Mouse (Mus musculus): ENCODE results near the gene Bex6. TPM values are rescaled to one million over a fixed set of nuclear protein-coding genes. Genes with fewer than 3 reads are reported as not detected.
"Not testable (repeated sequence)": the region's sequence is repeated elsewhere in the genome, so short reads cannot be mapped to it uniquely, and the experiment has no call there.

The Bex6 gene
- polyA plus RNA-seq, 1 experiment = not detected

DNA sequence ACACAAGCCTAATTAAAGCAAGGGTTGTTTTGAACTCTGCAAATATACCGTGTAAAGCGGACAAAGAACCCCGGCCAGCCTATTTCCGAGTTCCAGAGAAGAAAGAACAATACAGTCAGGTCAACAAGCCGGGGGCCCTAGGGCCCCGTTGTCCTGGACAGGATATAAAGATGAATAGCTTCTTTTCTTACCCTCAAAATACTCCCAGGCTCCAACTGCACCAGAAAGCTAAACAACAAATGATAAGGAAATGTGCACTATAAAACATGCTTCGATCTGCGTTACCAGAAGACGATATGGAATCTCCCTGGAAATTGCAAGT is 21.3 kb downstream of the Bex6 start:
- no peak overlapping the region for H3K4me3 ChIP-seq (ENCODE audit: insufficient read depth, low read length)
- no peak overlapping the region for H3K27ac ChIP-seq (ENCODE audit: insufficient read depth, low read length)
- no peak for TF ChIP-seq POLR2A (IDR thresholded peaks at IDR 0.05; ENCODE audit: low read depth, low read length)
- TF ChIP-seq CTCF (IDR thresholded peaks at IDR 0.05; ENCODE audit: borderline replicate concordance, insufficient read depth, low read length) = no peak
- H3K4me1 ChIP-seq (ENCODE audit: control insufficient read depth, insufficient read depth, low read length) = no peaks in the 10 kb centered on the region

DNA sequence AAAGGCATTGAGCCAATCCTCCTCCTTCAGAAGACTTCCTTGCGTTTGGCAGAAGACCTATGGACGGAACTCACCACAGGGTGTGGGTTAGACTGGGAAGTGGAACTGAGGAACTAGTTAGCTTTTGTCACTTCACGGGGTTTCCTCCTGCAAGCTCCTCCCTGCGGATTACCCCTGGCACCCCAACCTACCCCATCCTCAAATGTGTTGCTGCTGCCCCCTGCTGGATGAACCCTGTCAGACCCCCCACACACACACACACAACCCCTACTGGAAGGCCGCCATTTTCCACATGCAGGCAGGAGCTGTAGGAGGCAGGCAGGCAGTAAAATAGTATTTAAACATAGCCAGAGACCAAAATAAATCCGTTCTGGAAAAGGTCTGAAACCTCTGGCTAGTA is 23.1 kb downstream of the Bex6 start:
- no peaks in the 10 kb centered on the region for H3K4me1 ChIP-seq (ENCODE audit: control insufficient read depth, insufficient read depth, low read length)
- TF ChIP-seq POLR2A (IDR thresholded peaks at IDR 0.05; ENCODE audit: low read depth, low read length) (no peak), CTCF (IDR thresholded peaks at IDR 0.05; ENCODE audit: borderline replicate concordance, insufficient read depth, low read length) (no peak)
- no peak overlapping the region for H3K4me3 ChIP-seq (ENCODE audit: insufficient read depth, low read length)
- H3K27ac ChIP-seq (ENCODE audit: insufficient read depth, low read length) = no peak overlapping the region

DNA sequence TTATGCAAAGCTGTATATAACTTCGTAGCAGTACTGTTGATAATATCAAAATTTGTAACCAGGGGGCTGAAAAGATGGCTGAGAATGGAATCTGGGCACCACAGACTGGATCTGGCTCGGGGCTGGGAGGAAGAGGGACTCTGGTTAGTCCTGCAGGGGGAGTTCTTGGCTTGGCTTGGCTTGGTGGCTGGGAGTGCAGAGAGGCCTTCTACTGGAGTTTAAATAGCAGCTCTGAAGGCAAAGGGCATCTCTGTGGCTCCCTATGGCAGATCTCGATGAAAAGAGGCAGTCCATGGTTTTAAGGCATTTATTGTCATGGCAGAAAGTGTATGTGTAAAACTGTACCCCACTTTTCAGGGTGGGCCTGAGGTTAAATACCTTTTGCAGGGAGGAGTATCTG is 25.3 kb downstream of the Bex6 start:
- Histone ChIP-seq H3K4me1 (ENCODE audit: control insufficient read depth, insufficient read depth, low read length) (no peaks in the 10 kb centered on the region), H3K27ac (ENCODE audit: insufficient read depth, low read length) (no peak overlapping the region), H3K4me3 (ENCODE audit: insufficient read depth, low read length) (no peak overlapping the region)
- TF ChIP-seq CTCF (IDR thresholded peaks at IDR 0.05; ENCODE audit: borderline replicate concordance, insufficient read depth, low read length) (no peak), POLR2A (IDR thresholded peaks at IDR 0.05; ENCODE audit: low read depth, low read length) (no peak)

DNA sequence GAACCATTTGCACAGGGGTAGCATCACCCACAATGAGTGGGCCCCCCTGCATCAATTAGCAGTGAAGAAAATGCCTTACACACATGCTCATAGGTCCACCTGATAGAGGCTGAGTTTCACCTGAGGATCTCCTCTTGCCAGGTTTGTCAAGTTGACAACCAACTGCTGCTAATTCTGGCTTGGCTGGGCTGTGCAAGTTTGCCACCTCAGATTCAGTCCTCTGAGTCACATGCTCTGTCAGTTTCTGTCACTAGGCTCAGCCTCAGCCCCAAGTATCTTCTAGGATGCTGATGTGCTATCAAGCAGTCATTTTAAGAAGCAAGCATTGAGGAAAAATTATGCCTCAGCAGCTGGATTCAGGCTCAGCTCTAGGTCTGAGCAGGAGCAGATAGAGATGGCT is 34.5 kb downstream of the Bex6 start:
- TF ChIP-seq CTCF (IDR thresholded peaks at IDR 0.05; ENCODE audit: borderline replicate concordance, insufficient read depth, low read length) (no peak), POLR2A (IDR thresholded peaks at IDR 0.05; ENCODE audit: low read depth, low read length) (no peak)
- no peak overlapping the region for H3K4me3 ChIP-seq (ENCODE audit: insufficient read depth, low read length)
- H3K27ac ChIP-seq (ENCODE audit: insufficient read depth, low read length) = no peak overlapping the region
- H3K4me1 ChIP-seq (ENCODE audit: control insufficient read depth, insufficient read depth, low read length) = no peaks in the 10 kb centered on the region

DNA sequence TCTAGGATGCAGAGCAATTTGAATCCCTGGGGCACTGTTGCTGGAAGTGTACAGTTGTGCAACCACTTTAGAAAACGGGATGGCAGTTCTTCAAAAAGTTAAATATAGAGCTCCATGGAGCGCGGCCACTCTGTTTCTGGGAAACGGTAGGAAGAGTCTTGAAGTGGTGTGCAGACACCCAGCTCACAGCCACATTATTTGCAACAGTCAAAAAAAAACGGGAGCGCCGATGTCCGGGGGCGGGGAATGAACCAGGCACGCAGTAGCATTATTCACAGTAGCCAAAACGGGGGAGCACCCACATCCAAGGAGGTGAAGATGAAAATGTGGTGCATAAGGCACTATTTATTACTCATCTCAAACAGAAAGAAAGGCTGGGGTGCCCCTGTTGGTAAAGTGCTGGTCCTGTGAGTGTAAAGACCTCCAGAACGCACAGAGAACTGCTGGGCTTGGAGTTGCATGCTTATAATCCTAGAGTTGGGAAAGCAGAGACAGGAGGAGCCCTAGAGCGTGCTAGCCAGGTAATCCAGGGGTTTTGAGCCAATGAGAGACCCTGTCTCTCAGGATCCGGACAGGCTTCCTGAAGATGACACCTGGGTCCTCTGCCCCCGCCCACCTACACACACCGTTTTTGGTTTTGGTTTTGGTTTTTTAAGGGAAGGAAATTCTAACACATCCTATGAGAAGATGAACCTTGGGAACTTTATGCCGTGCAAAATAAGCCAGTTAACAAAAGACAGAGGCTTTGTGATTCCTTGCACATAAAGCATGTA is 35.4 kb downstream of the Bex6 start:
- Histone ChIP-seq H3K27ac (ENCODE audit: insufficient read depth, low read length) (no peak overlapping the region), H3K4me3 (ENCODE audit: insufficient read depth, low read length) (no peak overlapping the region), H3K4me1 (ENCODE audit: control insufficient read depth, insufficient read depth, low read length) (no peaks in the 10 kb centered on the region)
- no peak for TF ChIP-seq POLR2A (IDR thresholded peaks at IDR 0.05; ENCODE audit: low read depth, low read length)

DNA sequence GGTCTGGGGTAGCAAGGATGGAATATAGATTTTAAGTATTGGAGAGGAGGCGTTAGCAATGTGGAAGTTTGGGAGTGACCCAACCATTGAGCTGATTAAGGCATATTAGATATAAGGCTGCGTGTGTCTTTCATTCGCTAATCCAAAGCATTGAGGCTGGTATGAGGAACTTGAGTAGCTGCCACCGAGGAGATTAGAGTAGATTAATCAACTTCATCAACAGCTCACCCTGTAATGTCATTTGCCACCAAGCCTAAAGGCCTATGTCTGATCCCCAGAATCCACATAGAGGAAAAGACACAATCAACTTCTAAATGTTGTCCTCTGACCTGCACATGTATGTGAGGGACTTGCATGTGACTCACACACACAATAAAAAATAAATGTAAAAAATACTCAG is 42.2 kb downstream of the Bex6 start:
- Histone ChIP-seq H3K27ac (ENCODE audit: insufficient read depth, low read length) (no peak overlapping the region), H3K4me1 (ENCODE audit: control insufficient read depth, insufficient read depth, low read length) (no peaks in the 10 kb centered on the region), H3K4me3 (ENCODE audit: insufficient read depth, low read length) (no peak overlapping the region)
- TF ChIP-seq POLR2A (IDR thresholded peaks at IDR 0.05; ENCODE audit: low read depth, low read length) (no peak), CTCF (IDR thresholded peaks at IDR 0.05; ENCODE audit: borderline replicate concordance, insufficient read depth, low read length) (no peak)

DNA sequence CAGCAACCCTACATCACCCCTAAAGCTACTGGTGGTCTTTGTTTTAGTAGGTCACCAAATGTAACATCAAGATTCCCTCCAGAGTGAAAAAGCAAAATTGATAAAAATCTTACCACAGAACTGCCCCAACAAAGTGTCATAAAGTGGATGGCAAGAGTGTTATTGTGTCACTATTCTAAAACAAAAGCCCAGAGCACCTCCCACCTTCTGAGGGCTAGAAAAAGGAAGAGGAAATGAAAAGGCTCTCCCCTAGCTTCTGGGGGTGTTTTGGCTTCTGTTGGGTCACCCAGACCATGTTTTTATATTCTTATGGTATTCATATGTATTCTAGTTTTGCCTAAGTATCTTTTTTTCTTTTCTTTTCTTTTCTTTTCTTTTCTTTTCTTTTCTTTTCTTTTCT is 42.8 kb downstream of the Bex6 start:
- Histone ChIP-seq H3K27ac (ENCODE audit: insufficient read depth, low read length) (no peak overlapping the region), H3K4me3 (ENCODE audit: insufficient read depth, low read length) (no peak overlapping the region), H3K4me1 (ENCODE audit: control insufficient read depth, insufficient read depth, low read length) (no peaks in the 10 kb centered on the region)
- TF ChIP-seq CTCF (IDR thresholded peaks at IDR 0.05; ENCODE audit: borderline replicate concordance, insufficient read depth, low read length) (no peak), POLR2A (IDR thresholded peaks at IDR 0.05; ENCODE audit: low read depth, low read length) (no peak)

DNA sequence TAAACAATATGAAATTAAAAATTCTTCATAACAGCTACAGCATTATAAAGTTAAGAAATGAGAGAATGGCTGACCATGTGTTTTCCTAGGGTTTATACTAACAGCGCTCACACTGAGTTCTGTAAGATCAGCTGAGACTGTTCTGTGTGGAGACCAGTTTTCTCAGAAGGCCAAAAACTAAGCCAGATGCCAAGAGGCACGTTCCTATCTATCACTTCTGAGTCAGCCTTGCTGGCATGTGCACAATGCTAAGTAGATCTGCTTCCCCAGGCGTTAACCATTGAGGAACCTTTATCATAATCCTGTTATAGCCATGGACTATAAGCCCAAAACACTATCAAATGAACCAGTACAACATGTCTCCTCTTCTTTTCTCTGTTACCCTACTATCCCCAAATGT is 52.4 kb downstream of the Bex6 start:
- not testable (repeated sequence) for H3K4me3 ChIP-seq (ENCODE audit: insufficient read depth, low read length); H3K4me1 ChIP-seq (ENCODE audit: control insufficient read depth, insufficient read depth, low read length); H3K27ac ChIP-seq (ENCODE audit: insufficient read depth, low read length)

Other genes with a start within 250 kb of the Bex6 start
- gene Pigz, start 246.0 kb upstream of the Bex6 start, polyA plus RNA-seq (2011; ENCODE audit: insufficient read length, low read depth, missing spikeins) = not detected in 2 replicates
- 16.8 and 19.0 TPM in 2 replicates for gene 0610012G03Rik, start 231.3 kb upstream of the Bex6 start, polyA plus RNA-seq (2011; ENCODE audit: insufficient read length, low read depth, missing spikeins)
- gene Ncbp2, start 231.3 kb upstream of the Bex6 start, polyA plus RNA-seq (2011; ENCODE audit: insufficient read length, low read depth, missing spikeins) = 73.8 and 91.5 TPM in 2 replicates
- 54.9 and 72.1 TPM in 2 replicates for gene Senp5, start 176.5 kb upstream of the Bex6 start, polyA plus RNA-seq (2011; ENCODE audit: insufficient read length, low read depth, missing spikeins)
- 61.3 and 61.4 TPM in 2 replicates for gene Pak2, start 100.5 kb upstream of the Bex6 start, polyA plus RNA-seq (2011; ENCODE audit: insufficient read length, low read depth, missing spikeins)
- gene Pigx, start 80.1 kb upstream of the Bex6 start, polyA plus RNA-seq (2011; ENCODE audit: insufficient read length, low read depth, missing spikeins) = 53.3 and 54.0 TPM in 2 replicates
- 9.2 and 10.9 TPM in 2 replicates for gene Cep19, start 80.0 kb upstream of the Bex6 start, polyA plus RNA-seq (2011; ENCODE audit: insufficient read length, low read depth, missing spikeins)
- 0.60 TPM in 1 of 2 replicates, not detected in the other for gene Nrros, start 14.2 kb upstream of the Bex6 start, polyA plus RNA-seq (2011; ENCODE audit: insufficient read length, low read depth, missing spikeins)
- gene Fbxo45, start 67.3 kb downstream of the Bex6 start, polyA plus RNA-seq (2011; ENCODE audit: insufficient read length, low read depth, missing spikeins) = 12.4 and 16.1 TPM in 2 replicates
- 11.1 and 11.3 TPM in 2 replicates for gene Wdr53, start 67.4 kb downstream of the Bex6 start, polyA plus RNA-seq (2011; ENCODE audit: insufficient read length, low read depth, missing spikeins)
- not detected in 2 replicates for gene Smco1, start 91.6 kb downstream of the Bex6 start, polyA plus RNA-seq (2011; ENCODE audit: insufficient read length, low read depth, missing spikeins)
- gene Rnf168, start 97.6 kb downstream of the Bex6 start, polyA plus RNA-seq (2011; ENCODE audit: insufficient read length, low read depth, missing spikeins) = 20.2 and 27.4 TPM in 2 replicates
- 36.6 and 37.7 TPM in 2 replicates for gene Ubxn7, start 152.4 kb downstream of the Bex6 start, polyA plus RNA-seq (2011; ENCODE audit: insufficient read length, low read depth, missing spikeins)
- gene Tm4sf19, start 220.7 kb downstream of the Bex6 start, polyA plus RNA-seq (2011; ENCODE audit: insufficient read length, low read depth, missing spikeins) = not detected in 2 replicates
- gene Tctex1d2, start 239.9 kb downstream of the Bex6 start, polyA plus RNA-seq (2011; ENCODE audit: insufficient read length, low read depth, missing spikeins) = 16.1 and 21.1 TPM in 2 replicates